Mouse (Mus musculus) kidney, postnatal 14 days (tissue): Measurements from ENCODE around the gene Tars.

ENCODE experiments used
- DNase-seq: peaks from one replicate; pipeline ENCODE4 v3.0.0; 2022; ENCODE audit warnings: mixed read lengths

Tars gene

GRCm38 (mm10) chr15:11360888-11361287 is 38.6 kb downstream of the Tars start:
- DNase-seq, result no peak

GRCm38 (mm10) chr15:11357501-11357900 is 42.0 kb downstream of the Tars start:
- DNase-seq, result no peak

GRCm38 (mm10) chr15:11355865-11356264 is 43.6 kb downstream of the Tars start:
- no peak for DNase-seq

- no peak for DNase-seq
Measured at GRCm38 (mm10) chr15:11339467-11340180, 59.8 kb downstream of the Tars start.
